Mouse (Mus musculus) bone marrow macrophage, adult 2 months (primary cell): ENCODE measurements around the gene Olfr520.

Experiments used
- CTCF ChIP-seq: IDR thresholded peaks from 2 replicates; pipeline ENCODE4 v1.5.1; 2012; ENCODE audit warnings: low read depth, mild to moderate bottlenecking, low read length, moderate library complexity
- POLR2A ChIP-seq: IDR thresholded peaks from 2 replicates; pipeline ENCODE4 v1.6.1; 2012; ENCODE audit warnings: mild to moderate bottlenecking, low read depth, low read length, borderline replicate concordance

DNA sequence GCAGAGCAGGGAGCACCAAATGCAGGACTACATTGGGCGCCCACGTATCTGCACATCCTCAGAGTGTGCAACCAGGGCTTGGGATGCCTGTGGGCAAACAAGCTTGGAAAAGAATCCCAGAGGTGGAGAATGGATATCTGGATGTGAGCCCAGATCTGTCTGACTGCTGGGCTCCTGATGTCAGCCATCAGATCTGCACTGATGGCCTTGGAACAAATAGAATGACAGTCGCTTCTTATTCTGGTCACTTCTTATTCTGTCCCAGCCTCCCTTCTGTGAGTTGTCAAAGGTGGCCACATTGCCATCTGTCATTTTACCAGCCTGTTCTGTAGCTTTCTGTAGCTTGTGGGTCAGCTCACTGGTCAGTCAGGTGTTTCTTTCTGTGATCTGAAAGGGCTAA lies 31.5 kb upstream of the Olfr520 start:
- no peak for TF ChIP-seq CTCF
- no peak for TF ChIP-seq POLR2A
